Mouse (Mus musculus): Measurements from ENCODE around the gene Coq6. TPM values are rescaled to one million over a fixed set of nuclear protein-coding genes. Genes with fewer than 3 reads are reported as not detected.
"Not testable (repeated sequence)": the region's sequence is repeated elsewhere in the genome, so short reads cannot be mapped to it uniquely, and the experiment has no call there.

Coq6 gene
- polyA plus RNA-seq (2016; fragmentation: Nextera tagmentation; extraction: Ambion mirVana) = 34.6 and 37.5 TPM in 2 replicates

- Histone ChIP-seq H3K9ac (peak within 1 kb of the TSS; percentile 84), H3K4me3 (peak within 1 kb of the TSS; percentile 97), H3K4me2 (replicated peaks) (peak within 1 kb of the TSS; percentile 72), H3K27me3 (no peaks in the 10 kb centered on the region), H3K4me1 (peaks cover 18% of the 10 kb centered on the region), H3K9me3 (replicated peaks) (no peaks in the 10 kb centered on the region), H3K27ac (peak within 1 kb of the TSS; percentile 64), H3K36me3 (peaks cover 7% of the 10 kb centered on the region)
- under 1% methylated on average over 51 of the region's 51 CpGs for WGBS
- ATAC-seq (ENCODE audit: low FRiP score) = peak; percentile 99
These were observed at the start of gene Coq6, which contains the start of gene Fam161b for GRCm38 (mm10) chr12:84361555-84362489. Gene Coq6, plus strand, starts transcription at chr12:84361657. Gene Fam161b, minus strand, starts transcription at chr12:84361833.

GRCm38 (mm10) chr12:84316006-84316405, 45.5 kb upstream of the Coq6 start:
- Histone ChIP-seq H3K4me1 (peaks cover 21% of the 10 kb centered on the region), H3K27me3 (no peaks in the 10 kb centered on the region), H3K9me3 (replicated peaks) (no peaks in the 10 kb centered on the region), H3K4me2 (replicated peaks) (peak overlapping the region; percentile 57), H3K36me3 (no peaks in the 10 kb centered on the region), H3K4me3 (peak overlapping the region; percentile 88), H3K9ac (peak overlapping the region; percentile 92), H3K27ac (peak overlapping the region; percentile 93; the same call in 1 of the 2 replicates)
- no peak for ATAC-seq (ENCODE audit: low FRiP score)
- WGBS = 49% methylated on average over 7 of the region's 7 CpGs

- Histone ChIP-seq H3K4me3 (peak within 1 kb of the TSS; percentile 88), H3K27ac (peak within 1 kb of the TSS; percentile 93), H3K9ac (peak within 1 kb of the TSS; percentile 92), H3K9me3 (replicated peaks) (no peaks in the 10 kb centered on the region), H3K27me3 (no peaks in the 10 kb centered on the region), H3K36me3 (no peaks in the 10 kb centered on the region), H3K4me2 (replicated peaks) (peak within 1 kb of the TSS; percentile 57), H3K4me1 (peaks cover 21% of the 10 kb centered on the region)
- ATAC-seq (ENCODE audit: low FRiP score) = peak; percentile 96
- under 1% methylated on average over 61 of the region's 77 CpGs for WGBS
These were observed 44.5 kb upstream of the Coq6 start, which contains the start of gene Zfp410 for GRCm38 (mm10) chr12:84316721-84317621. Gene Zfp410, plus strand, starts transcription at chr12:84316852.

- Histone ChIP-seq H3K27ac (no peak overlapping the region), H3K36me3 (peaks cover 66% of the 10 kb centered on the region), H3K4me1 (no peaks in the 10 kb centered on the region), H3K4me2 (replicated peaks) (no peak overlapping the region), H3K4me3 (no peak overlapping the region), H3K9ac (no peak overlapping the region), H3K9me3 (replicated peaks) (no peaks in the 10 kb centered on the region), H3K27me3 (no peaks in the 10 kb centered on the region)
- 85% methylated on average over 4 of the region's 4 CpGs for WGBS
- ATAC-seq (ENCODE audit: low FRiP score) = no peak
These were observed 34.3 kb upstream of the Coq6 start for GRCm38 (mm10) chr12:84327111-84327512.

- Histone ChIP-seq H3K9me3 (replicated peaks) (no peaks in the 10 kb centered on the region), H3K4me3 (no peak overlapping the region), H3K27ac (no peak overlapping the region), H3K4me1 (no peaks in the 10 kb centered on the region), H3K36me3 (peaks cover 80% of the 10 kb centered on the region), H3K9ac (no peak overlapping the region), H3K27me3 (no peaks in the 10 kb centered on the region), H3K4me2 (replicated peaks) (no peak overlapping the region)
- WGBS = 92% methylated on average over 11 of the region's 11 CpGs
- no peak for ATAC-seq (ENCODE audit: low FRiP score)
These were observed 24.4 kb upstream of the Coq6 start for GRCm38 (mm10) chr12:84336963-84337625.

DNA sequence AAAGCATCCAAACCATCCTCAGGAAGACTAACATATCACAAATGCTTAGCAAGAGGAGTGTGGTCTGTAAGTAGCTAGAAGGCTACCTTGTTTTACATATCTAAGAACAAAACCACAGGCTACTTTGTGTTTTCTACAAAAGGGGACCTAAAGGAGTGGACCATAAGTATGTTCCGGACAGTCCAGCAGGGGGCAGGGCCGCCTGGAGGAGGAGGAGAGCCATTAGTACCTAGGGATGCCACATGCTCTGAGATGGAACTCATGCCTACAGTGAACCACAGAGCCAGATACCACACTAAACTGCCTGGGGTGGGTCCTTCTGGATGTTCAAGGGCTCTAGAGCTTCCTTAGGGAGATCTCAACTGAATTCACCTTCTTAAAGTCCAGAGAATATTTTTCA, 14.3 kb upstream of the Coq6 start:
- ATAC-seq (ENCODE audit: low FRiP score) = no peak
- 41% methylated on average over 2 of the region's 2 CpGs for WGBS

DNA sequence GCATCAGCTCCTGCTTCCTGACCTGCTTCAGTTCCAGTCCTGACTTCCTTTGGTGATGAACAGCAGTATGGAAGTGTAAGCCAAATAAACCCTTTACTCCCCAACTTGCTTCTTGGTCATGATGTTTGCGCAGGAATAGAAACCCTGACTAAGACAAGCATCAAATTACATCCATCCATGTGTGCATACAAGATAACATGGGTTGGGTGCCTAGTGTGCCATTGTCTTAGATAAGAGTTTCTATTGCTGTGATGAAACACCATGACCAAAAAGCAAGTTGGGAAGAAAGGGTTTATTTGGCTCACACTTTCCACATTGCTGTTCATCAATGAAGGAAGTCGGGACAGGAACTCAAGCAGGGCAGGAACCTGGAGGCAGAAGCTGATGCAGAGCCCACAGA, 2.8 kb upstream of the Coq6 start:
- Histone ChIP-seq H3K36me3 (peaks cover 37% of the 10 kb centered on the region), H3K4me1 (peaks cover 18% of the 10 kb centered on the region)
- not testable (repeated sequence) for H3K9ac ChIP-seq; H3K4me3 ChIP-seq; ATAC-seq (ENCODE audit: low FRiP score); H3K9me3 ChIP-seq (replicated peaks); H3K27me3 ChIP-seq; H3K4me2 ChIP-seq (replicated peaks); H3K27ac ChIP-seq
- 90% methylated on average over 2 of the region's 2 CpGs for WGBS

More for the DNA sequence above, 14.3 kb upstream of the Coq6 start:
- H3K9me3 ChIP-seq (replicated peaks) = no peaks in the 10 kb centered on the region
- no peaks in the 10 kb centered on the region for H3K4me1 ChIP-seq
- no peak overlapping the region for H3K4me3 ChIP-seq
- no peak overlapping the region for H3K27ac ChIP-seq
- no peak overlapping the region for H3K4me2 ChIP-seq (replicated peaks)
- H3K27me3 ChIP-seq = no peaks in the 10 kb centered on the region
- H3K36me3 ChIP-seq = peaks cover 61% of the 10 kb centered on the region
- H3K9ac ChIP-seq = no peak overlapping the region

DNA sequence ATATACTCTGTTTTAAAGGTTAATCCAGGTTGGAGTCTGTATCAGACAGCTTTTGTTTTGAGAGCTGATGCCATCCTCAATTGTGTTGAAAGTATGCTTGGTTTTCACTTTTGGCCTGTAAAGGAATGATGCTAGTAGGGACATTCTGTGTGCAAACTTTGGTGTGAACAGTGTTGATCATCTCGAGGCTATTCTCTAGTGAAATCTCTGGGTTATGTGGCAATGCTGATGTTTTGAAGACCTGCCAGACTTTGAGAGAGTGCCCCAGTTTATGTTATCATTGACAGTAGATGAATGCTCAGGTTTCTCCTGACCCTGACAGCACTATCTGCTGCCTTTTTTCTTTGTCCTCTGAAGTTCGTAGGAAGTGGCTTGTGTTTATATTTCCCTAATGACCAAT, 1.4 kb downstream of the Coq6 start:
- no peak for ATAC-seq (ENCODE audit: low FRiP score)
- Histone ChIP-seq H3K36me3 (peaks cover 10% of the 10 kb centered on the region; the same call in 1 of the 2 replicates), H3K9me3 (replicated peaks) (no peaks in the 10 kb centered on the region), H3K4me2 (replicated peaks) (peak overlapping the region; percentile 72), H3K27me3 (no peaks in the 10 kb centered on the region), H3K4me3 (peak overlapping the region; percentile 97), H3K4me1 (peaks cover 18% of the 10 kb centered on the region), H3K27ac (no peak overlapping the region), H3K9ac (peak overlapping the region; percentile 84; the same call in 1 of the 2 replicates)
- WGBS = 78% methylated on average over 2 of the region's 2 CpGs

DNA sequence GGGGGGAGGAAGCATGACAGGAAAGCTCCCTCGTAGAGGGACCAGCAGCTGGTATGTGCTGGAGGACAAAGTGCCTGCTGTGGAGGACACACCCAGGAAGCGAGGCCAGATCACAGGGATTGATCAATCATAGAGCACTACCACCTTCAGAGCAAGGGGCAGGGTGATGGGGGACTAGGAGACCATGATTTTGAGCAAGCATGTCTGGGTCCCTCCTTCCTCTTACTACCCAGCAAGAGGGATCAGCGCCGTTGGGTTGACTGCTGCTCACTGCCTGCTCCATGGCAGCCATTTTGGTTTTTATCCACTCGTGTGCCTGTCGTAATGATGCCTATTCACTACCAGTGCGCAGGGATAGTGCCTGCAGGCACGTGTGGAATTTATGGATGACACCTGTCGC, 2.8 kb downstream of the Coq6 start:
- no peak overlapping the region for H3K27ac ChIP-seq
- no peak overlapping the region for H3K4me2 ChIP-seq (replicated peaks)
- peaks cover 24% of the 10 kb centered on the region for H3K36me3 ChIP-seq
- H3K4me3 ChIP-seq = no peak overlapping the region
- no peak overlapping the region for H3K9ac ChIP-seq
- H3K9me3 ChIP-seq (replicated peaks) = no peaks in the 10 kb centered on the region
- H3K4me1 ChIP-seq = peaks cover 18% of the 10 kb centered on the region
- H3K27me3 ChIP-seq = no peaks in the 10 kb centered on the region
- ATAC-seq (ENCODE audit: low FRiP score) = no peak
- 78% methylated on average over 9 of the region's 9 CpGs for WGBS

GRCm38 (mm10) chr12:84365137-84365536, 3.7 kb downstream of the Coq6 start:
- H3K4me1 ChIP-seq = peaks cover 18% of the 10 kb centered on the region
- no peaks in the 10 kb centered on the region for H3K9me3 ChIP-seq (replicated peaks)
- H3K4me3 ChIP-seq = no peak overlapping the region
- H3K9ac ChIP-seq = no peak overlapping the region
- no peak overlapping the region for H3K4me2 ChIP-seq (replicated peaks)
- H3K27ac ChIP-seq = no peak overlapping the region
- 96% methylated on average over 6 of the region's 6 CpGs for WGBS
- H3K36me3 ChIP-seq = peaks cover 33% of the 10 kb centered on the region
- no peaks in the 10 kb centered on the region for H3K27me3 ChIP-seq
- no peak for ATAC-seq (ENCODE audit: low FRiP score)

DNA sequence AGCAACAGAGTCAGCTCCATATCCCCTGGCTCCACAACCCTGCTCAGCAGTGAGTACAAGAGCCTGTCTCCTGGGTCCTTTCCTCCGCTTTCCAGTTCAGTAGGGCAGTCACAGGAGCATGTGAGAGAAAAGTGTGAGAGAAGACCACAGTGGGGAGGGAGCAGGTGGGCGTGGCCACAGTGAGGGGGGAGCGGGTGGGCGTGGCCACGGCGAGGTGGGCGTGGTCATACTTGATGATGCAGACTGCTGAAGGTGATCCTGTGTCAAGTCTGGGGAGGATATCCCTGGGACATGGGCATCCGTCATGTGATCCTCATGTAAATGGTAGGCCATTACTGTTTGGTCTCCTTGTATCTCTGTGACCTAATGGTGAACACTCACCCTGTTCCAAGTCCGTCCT, 5.5 kb downstream of the Coq6 start:
- WGBS = 77% methylated on average over 9 of the region's 9 CpGs
- peaks cover 51% of the 10 kb centered on the region for H3K36me3 ChIP-seq

More for the DNA sequence above, 5.5 kb downstream of the Coq6 start:
- H3K4me2 ChIP-seq (replicated peaks) = no peak overlapping the region
- no peaks in the 10 kb centered on the region for H3K27me3 ChIP-seq
- no peak overlapping the region for H3K27ac ChIP-seq
- H3K4me1 ChIP-seq = peaks cover 9% of the 10 kb centered on the region
- no peak overlapping the region for H3K4me3 ChIP-seq
- ATAC-seq (ENCODE audit: low FRiP score) = no peak
- no peaks in the 10 kb centered on the region for H3K9me3 ChIP-seq (replicated peaks)
- no peak overlapping the region for H3K9ac ChIP-seq

Data from hindbrain, embryonic 12.5 days (tissue).